ENCODE assay signal across 9 mouse cellular contexts in the genomic region with DNA sequence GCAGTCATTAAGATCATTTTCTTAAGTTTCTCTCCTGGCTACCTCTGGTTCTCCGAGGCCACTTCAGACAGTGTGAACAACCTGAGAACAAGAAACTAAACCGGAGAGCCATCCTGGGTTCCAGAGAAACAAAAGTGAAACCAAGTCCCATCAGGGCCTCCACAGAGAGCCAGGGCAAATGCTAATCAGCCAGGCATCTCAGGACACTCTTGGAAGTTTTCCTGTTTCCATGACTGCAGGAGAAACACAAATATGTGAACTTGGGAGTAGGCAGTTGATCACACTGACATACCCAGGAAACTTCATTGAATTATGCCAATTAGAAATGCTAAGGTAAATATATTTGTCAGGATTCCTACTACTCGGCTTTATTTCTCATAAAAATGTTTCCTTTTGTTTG.
A peak's percentile ranks its signal among the peaks of the same experiment; 100 is the strongest.
DNase-seq lines count a peak whose midpoint lies in the region; ATAC-seq and TF ChIP-seq lines count a peak whose summit lies in the region.
"Had no signal": no experiment of that assay in that cellular context is flagged by ENCODE, and none has a peak within 500 bp of the region (broad histone marks: within the 10 kb centered on the region; RNA-seq: fewer than 3 reads in every experiment).

No protein-coding gene starts in this region.

- 41% methylated on average over 3 of the region's 3 CpGs for WGBS in midbrain, postnatal 0 days

- intact Hi-C loops in heart, postnatal 36 days (cut with DNase I) = loop anchor here (5.0 kb wide), 2 partner anchors 73 to 423 kb away; no protein-coding TSS in a partner anchor
- intact Hi-C loops in left cerebral cortex, postnatal 10 days (cut with DNase I) = no loop called here

- no peaks in the 10 kb centered on the region for H3K4me1 ChIP-seq in megakaryocyte, embryonic 14.5 days
- H3K4me1 ChIP-seq in midbrain, postnatal 0 days (ENCODE audit: insufficient read depth, low read length) = 0 out of 2 replicates have a peak, but pooled peaks cover 17% of the 10 kb centered on the region

- peak; percentile 40 for DNase-seq in embryo, embryonic 10 days (ENCODE audit: low spot score)
- DNase-seq in embryo, embryonic 9.5 days (ENCODE audit: extremely low spot score) = no peak
- peak; percentile 25 to 28 for DNase-seq in heart, postnatal 36 days
- DNase-seq in midbrain, postnatal 0 days (ENCODE audit: low spot score) = peak; percentile 71
- no peak for DNase-seq in left cerebral cortex, postnatal 10 days (ENCODE audit: extremely low spot score in 1 of 2, low spot score in 2 of 2)
- DNase-seq in cerebellum, postnatal 36 days = no peak
- DNase-seq: spleen, adult 18-20 months had no signal

- no peaks in the 10 kb centered on the region for H3K27me3 ChIP-seq in megakaryocyte, embryonic 14.5 days (replicated peaks)
- H3K27me3 ChIP-seq in midbrain, postnatal 0 days (ENCODE audit: insufficient read depth, low read length) = no peaks in the 10 kb centered on the region

- no peak for ATAC-seq in megakaryocyte, adult 5-6 weeks (ENCODE audit: poor library complexity, severe bottlenecking)
- ATAC-seq in midbrain, postnatal 0 days (ENCODE audit: low FRiP score) = no peak

- H3K4me3 ChIP-seq in megakaryocyte, embryonic 14.5 days (replicated peaks) = peak overlapping the region; percentile 33
- no peak overlapping the region for H3K4me3 ChIP-seq in midbrain, postnatal 0 days (ENCODE audit: low read depth, low read length)

- no peak overlapping the region for H3K27ac ChIP-seq in midbrain, postnatal 0 days (ENCODE audit: low read depth, low read length)

- H3K9ac ChIP-seq in midbrain, postnatal 0 days (replicated peaks; ENCODE audit: low read length, poor library complexity, severe bottlenecking) = no peak overlapping the region

- H3K9me3 ChIP-seq in megakaryocyte, embryonic 14.5 days = no peaks in the 10 kb centered on the region
- no peaks in the 10 kb centered on the region for H3K9me3 ChIP-seq in midbrain, postnatal 0 days (ENCODE audit: low read length)

- no peak for TF ChIP-seq CTCF in midbrain, postnatal 0 days (IDR thresholded peaks at IDR 0.05)

- no peak overlapping the region for H3K4me2 ChIP-seq in midbrain, postnatal 0 days (ENCODE audit: low read depth, low read length, poor library complexity, severe bottlenecking)

- H3K36me3 ChIP-seq in megakaryocyte, embryonic 14.5 days (replicated peaks; ENCODE audit: low read length) = no peaks in the 10 kb centered on the region
- H3K36me3 ChIP-seq in midbrain, postnatal 0 days (ENCODE audit: insufficient read depth, low read length) = no peaks in the 10 kb centered on the region

Comparison
In these comparisons a context has a peak if more than half of its experiments do, and no peak if none do; other contexts are left out.
1. DNase-seq: peak in embryo, embryonic 10 days (single experiment), heart, postnatal 36 days (2 of 2) and midbrain, postnatal 0 days (single experiment); none in embryo, embryonic 9.5 days (single experiment), left cerebral cortex, postnatal 10 days (0 of 2) and cerebellum, postnatal 36 days (0 of 2).